Mouse (Mus musculus) lung, postnatal 36 days (tissue): ENCODE measurements around the gene Tmem120b.

Source experiments
- DNase-seq: peaks from one replicate; pipeline ENCODE4 v3.0.0; 2022; ENCODE audit warnings: mixed read lengths

The Tmem120b gene

GRCm38 (mm10) chr5:123093077-123093633 lies 24.9 kb downstream of the Tmem120b start:
- no peak for DNase-seq

- DNase-seq: no peak
Observed at GRCm38 (mm10) chr5:123094238-123094991, 26.2 kb downstream of the Tmem120b start.

GRCm38 (mm10) chr5:123096299-123096698 lies 28.1 kb downstream of the Tmem120b start:
- no peak for DNase-seq

- DNase-seq: no peak
Observed at GRCm38 (mm10) chr5:123098487-123098886, 30.3 kb downstream of the Tmem120b start.

GRCm38 (mm10) chr5:123102376-123102775 lies 34.2 kb downstream of the Tmem120b start:
- DNase-seq: no peak

DNA sequence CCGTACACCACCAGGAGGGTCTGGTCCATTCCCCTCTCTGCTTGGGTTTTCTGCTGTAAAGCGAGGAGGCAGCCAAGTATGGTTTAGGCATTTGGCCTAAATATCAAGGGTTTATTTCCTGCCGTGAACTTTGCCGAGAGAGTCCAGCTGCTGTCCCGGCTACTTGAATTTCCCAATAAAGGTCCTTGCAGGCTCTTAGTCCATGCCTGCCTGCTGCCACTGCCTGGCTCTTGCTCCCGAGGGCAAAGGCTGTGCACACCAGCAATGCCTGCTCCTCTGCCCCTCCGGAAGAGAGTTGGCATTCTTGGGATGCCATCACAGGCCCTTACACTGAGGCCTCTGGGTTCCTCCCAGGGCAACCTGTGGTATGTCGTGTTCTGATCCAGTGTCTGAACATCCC lies 35.3 kb downstream of the Tmem120b start:
- peak; percentile 44 for DNase-seq

DNA sequence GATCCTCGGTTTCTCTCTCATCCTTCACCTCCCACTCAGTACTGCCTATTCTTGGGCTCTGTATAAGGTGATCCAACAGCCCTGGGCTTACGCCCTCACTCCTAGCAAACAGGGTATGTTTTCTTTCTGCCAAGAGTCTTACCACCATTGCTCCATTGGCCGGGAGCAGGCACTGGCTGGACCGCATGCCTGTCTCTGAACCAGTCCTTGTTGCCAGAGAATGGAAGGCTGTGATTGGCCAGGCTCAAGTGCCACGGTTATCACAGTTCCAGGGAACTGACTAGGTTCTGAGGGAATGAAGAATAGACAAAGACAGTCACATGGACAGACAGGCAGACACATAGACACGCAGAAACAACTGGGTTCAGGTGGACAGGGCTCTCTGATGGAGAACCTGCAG lies 36.6 kb downstream of the Tmem120b start:
- DNase-seq: no peak

DNA sequence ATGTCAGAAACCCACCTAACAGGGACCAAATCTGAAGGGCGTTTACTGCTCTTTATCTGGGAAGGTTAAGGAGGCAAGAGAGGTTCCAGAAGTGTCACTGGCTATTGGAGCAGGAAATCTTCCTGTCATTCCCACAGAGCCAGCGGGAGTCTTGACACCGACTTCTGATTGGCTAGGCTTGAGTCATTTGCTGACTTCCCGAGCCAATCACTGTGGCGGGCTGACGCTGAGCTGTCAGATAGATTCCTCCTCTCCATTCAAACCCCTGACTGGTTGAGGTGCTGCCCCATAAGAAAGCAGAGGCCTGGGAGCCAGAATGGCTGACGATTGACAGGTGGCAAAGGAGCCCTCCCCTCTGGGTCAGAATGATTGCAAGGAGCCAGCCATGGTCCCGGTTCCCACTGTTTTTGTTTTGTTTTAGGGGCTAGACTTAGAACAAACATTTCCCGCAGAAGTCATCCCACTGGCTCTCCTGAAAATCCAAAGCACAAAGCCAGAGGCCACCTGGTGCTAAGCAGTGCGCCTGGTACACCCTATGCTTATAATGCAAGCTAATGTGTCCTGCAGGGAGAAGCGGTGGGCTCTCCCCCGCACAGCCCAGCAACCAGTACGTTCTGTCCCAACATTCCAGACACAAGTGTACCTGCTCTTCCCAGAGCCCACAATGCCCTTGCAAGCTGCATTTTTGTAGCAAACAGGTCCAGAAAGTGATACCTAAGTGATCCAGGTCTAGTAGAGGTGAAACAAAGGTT lies 41.4 kb downstream of the Tmem120b start:
- peak; percentile 58 for DNase-seq

- peak; percentile 48 for DNase-seq
Observed at GRCm38 (mm10) chr5:123110296-123110721, 42.1 kb downstream of the Tmem120b start.

DNA sequence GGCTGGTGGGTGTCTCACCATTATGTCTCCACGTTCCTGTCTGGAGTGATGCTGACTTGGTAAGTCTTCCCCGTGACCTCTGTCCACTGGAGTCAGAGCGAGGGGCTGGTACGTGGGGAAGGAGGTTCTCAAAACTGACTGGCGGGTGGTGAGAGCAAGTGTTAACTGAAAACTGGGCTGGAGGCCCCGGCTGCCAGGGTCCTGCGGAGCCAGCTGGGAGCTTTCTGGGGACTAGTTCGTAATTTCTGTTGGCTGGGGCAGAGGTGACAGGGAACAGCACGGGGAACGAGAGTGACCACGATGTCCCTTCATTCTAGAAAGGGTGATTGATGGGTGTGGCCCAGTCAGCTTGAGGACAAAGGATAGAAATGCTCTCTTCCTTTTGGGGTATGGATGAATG lies 45.9 kb downstream of the Tmem120b start:
- no peak for DNase-seq

DNA sequence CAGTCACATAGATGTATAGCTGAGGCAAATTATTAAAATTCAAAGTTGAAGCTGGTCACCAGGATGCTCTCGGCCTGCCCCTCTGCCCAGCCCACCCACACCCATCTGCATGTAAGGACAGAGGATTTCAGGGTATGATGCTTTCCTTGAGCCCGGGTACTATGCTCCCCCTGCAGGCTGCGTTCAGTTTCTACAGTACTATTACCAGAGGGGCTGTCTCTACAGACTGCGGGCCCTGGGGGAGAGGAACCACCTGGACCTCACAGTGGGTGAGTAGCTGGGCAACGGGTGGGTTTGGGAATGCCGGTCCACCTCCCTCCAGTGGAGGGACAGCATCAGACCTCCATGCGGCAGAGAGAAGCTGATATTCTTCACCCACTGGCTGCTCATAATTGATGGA lies 46.7 kb downstream of the Tmem120b start:
- DNase-seq: peak; percentile 41

GRCm38 (mm10) chr5:123116080-123116479 lies 47.9 kb downstream of the Tmem120b start:
- DNase-seq: peak; percentile 37

DNA sequence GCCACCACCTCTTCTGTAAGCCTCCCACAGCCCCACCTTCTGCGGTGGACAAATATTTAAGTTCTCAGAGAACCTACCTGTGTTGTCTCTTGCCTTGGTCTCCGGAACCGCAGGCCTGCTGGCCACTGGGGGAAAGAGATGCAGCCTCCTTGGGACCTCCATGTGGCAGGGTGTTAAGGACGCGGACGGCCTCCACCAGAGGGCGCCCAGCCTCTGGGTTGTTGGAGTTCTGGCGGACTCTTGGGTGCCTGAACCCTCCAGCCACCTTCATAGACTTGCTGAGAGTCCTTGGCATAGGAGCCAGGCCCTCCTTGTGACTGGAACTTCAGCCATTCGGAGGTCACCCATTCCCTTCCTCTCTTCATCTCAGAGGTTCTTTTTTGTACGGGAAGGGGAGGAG lies 49.0 kb downstream of the Tmem120b start:
- DNase-seq: peak; percentile 93

DNA sequence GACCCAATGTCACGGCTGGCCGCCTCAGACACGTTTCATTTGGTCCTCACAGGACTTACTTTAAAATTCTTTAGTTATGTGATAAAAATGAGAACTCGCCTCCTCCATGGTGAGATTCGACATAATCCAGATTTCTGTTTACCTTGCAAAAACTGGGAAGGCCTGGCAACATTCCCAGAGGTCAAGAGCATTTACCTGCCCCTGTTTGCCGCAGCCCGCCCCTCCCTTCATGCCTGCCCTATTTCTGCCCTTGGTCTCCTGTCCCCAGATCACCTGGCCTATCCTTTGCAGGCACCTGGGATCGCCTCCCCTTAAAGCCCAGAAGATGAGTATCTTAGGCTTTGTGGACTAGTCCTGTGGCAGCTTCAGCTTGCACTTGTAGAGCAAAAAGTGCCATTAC lies 49.6 kb downstream of the Tmem120b start:
- peak; percentile 73 for DNase-seq

DNA sequence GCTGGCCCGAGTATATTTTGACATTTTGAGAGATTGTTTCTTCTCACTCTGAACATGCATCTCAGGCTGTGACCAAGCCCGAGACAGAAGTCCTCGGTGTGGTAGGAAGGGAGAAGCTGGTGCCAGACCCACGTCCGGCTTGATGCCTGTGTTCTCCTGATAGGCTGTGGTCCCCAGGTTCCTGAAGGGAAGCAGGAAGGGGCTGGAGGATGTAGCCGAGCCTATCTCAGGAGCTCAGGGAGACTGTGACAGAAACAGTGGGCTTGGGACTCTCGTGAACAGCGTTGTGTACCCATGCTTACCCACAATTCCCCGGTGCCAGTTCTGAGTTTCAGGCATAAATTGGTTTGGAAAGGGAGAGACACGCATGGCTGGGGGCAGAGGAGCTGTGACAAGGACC lies 50.6 kb downstream of the Tmem120b start:
- no peak for DNase-seq

DNA sequence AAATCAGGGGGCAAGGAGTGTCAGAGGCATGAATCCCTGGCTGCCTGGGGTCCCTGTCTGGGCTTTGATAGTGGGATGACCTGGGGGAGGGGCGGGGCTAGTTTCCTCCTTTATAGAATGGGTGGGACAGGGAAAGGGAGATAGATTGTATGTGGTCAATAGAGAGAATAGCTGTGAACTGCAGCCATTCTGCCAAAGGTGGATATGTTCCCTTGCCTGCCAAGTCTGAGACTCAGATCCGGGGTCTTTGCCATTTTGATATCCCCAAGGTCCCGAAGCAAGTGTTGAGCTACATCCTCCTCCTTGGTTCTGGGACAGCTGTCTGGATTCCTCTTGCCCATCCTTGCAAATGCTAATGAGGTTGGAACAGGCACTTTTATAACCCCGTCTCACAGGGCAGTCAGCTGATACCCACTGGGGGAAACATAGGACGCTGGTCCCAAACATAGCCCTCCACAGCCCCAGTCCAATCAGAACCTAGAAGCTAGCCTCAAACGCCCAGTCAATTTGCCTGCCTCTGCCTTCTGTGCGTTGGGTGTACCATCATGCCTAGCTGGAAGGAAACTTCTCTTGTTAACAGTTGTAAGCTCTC lies 52.5 kb downstream of the Tmem120b start:
- DNase-seq: no peak

DNA sequence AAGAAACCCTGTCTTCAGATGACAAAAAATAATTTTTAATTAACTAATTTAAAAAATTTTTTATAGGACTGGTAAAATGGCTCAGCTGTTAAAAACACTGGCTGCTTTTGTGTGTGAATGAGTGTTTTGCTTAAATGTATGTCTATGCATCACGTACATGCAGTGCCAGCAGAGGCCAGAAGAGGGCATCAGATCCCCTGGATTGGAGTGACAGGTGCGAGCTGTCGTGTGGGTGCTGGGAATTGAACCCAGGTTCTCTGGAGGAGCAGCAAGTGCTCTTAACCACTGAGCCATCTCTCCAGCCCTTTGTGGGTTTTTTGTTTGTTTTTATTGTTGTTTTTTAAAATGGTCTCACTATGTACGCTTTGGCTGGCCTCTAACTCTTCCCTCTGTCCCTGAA lies 54.0 kb downstream of the Tmem120b start:
- peak; percentile 37 for DNase-seq

GRCm38 (mm10) chr5:123125105-123125504 lies 56.9 kb downstream of the Tmem120b start:
- no peak for DNase-seq

GRCm38 (mm10) chr5:123125638-123126406 lies 57.6 kb downstream of the Tmem120b start:
- DNase-seq: peak; percentile 53

DNA sequence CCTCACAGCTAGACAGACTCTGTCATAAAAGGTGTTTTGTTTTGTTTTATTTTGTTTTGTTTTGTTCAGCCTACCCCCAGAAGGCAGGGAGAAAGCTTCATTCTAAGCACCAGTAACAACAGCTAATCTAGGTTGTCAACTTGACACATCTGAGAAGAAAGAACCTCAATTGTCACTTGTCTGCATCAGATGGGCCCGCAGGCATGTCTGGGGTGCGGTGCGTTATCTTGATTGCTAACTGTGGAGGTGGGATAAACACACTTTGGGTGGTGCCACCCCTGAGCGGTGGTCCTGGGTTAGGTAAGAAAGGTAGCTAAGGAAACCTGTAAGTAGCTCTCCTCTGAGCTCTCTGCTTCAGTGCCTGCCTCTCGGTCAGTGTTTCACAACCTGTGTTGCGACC lies 58.8 kb downstream of the Tmem120b start:
- no peak for DNase-seq

GRCm38 (mm10) chr5:123128426-123129169 lies 60.4 kb downstream of the Tmem120b start:
- DNase-seq: peak; percentile 78

GRCm38 (mm10) chr5:123129170-123129757 lies 61.0 kb downstream of the Tmem120b start:
- DNase-seq: no peak
